Mouse (Mus musculus) gastrocnemius, postnatal 10 days (tissue): Measurements from ENCODE around the gene Gstp1. TPM values are rescaled to one million over a fixed set of nuclear protein-coding genes. Genes with fewer than 3 reads are reported as not detected.
"Not testable (repeated sequence)": the region's sequence is repeated elsewhere in the genome, so short reads cannot be mapped to it uniquely, and the experiment has no call there.

Source experiments
- DNase-seq: peaks from one replicate; pipeline ENCODE4 v3.0.0; 2021; ENCODE audit warnings: mixed read lengths
- total RNA-seq, 2 experiments: library from RNA; stranded (reverse); gene quantifications; 2 replicates each; pipeline ENCODE4 v1.2.3; 2021

Gene Gstp1
- total RNA-seq, 2 experiments from 2014 or later, result 220 to 231 TPM

DNA sequence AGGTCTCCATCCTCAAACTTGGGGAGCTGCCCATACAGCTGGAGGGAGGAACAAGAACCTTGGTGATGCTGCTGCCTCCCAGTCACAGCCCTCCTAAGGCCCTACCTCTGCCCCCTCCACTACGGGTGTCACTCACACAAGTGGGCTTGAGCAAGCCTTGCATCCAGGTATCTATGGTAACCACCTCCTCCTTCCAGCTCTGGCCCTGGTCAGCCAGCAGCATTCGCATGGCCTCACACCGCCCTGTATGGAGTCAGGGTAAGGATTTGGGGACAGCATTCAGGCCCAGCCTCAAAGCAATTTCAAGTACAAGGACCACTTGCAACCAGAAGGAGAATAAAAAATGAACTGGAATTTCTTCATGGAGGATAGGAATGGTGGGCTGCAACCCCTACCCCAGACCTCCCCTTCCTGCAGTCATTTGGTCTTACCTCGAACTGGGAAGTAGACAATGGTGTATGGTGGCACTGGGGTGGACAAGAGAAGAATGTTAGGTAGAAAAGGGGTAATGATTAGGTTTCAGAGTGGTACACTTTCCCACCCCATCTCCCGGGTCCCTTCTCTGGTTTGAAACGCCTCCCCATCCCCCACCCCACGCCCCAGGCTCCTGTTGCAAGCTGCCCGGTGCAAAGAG, 514 bp downstream of the Gstp1 start:
- DNase-seq, result not testable (repeated sequence)

DNA sequence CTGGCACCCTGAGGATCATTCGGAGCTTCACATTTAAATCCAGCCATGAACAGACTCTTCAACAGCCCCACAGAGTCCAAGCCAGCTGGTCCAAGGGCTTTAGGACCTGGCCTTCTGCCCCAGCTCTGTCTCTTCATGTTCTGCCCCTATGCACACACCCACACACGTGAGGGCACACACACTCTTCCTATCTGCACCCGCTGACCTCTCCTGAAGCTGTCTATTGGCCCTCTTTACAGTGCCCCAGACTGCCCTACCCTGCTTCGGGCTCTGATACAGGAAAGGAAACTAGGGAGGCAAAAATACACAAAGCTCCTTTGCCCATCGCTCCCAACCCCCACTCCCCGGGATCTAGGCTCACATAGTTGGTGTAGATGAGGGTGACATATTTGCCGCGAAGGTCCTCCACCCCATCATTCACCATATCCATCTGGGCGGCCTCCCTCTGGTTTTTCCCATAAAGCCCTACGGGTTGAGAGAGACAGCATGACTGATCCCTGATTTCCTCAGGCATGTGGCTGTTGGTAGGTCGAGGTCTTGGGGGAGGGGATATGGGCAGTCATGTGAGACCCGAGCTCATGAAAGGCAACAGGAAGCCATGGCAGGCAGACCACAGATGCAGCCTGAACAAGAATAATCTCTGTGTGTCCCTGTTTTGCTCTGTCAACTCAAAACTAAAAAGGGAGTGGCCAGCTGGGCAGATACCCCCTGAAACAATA, 1.3 kb downstream of the Gstp1 start:
- DNase-seq, result no peak

DNA sequence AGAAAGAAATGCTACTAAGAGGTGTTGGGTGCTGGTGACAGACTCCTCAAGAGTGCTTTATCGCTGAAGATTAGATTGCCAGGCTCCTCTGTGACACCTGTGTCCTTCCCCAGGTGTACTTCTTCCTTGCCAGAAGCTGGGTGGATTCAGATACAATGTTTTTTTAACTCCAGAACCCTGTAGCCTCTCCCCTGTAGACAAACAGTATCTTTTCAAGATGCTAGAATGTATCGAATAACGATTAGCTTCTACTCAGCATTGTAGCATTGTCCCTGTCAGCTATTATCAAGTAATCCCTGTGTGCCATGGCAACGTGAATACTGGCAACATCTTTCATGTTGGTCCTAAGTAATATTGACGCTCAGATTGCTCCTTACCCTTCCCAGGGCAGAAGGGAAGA, 4.0 kb downstream of the Gstp1 start:
- no peak for DNase-seq

DNA sequence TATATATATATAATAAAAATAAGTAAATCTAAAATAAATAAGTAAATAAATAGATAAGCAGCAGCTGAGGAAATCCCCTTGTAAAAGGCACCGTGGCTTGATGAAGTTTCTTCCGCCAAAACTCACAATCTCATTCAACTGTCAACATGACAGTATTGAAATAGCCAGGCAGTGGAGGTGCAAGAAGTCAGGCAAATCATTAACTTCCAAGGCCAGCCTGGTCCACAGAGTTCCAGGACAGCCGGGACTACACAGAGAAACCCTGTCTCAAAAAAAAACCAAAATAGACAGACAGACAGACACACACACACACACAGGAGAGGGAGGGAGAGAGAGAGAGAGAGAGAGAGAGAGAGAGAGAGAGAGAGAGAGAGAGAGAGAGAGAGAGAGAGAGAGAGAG, 4.5 kb downstream of the Gstp1 start:
- DNase-seq, result no peak

DNA sequence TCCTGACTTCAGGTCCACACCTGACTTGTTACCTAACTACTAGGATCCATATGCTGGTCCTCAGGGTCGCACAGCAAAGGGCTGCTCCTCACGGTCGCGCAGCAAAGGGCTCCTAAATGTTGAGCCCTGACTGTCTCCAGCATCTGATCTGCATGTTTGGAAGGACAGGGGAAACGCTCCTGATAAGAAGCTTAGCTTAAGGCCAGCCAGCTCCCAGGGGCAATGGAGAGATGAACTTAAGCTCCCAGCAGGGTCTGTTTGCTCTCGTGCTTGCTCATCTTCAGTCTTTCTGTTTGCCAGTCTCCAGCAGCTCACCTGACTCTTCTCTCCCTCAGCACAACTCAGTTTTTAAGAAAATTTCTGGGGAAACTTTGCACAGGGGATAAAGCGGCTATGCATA, 5.1 kb downstream of the Gstp1 start:
- no peak for DNase-seq

DNA sequence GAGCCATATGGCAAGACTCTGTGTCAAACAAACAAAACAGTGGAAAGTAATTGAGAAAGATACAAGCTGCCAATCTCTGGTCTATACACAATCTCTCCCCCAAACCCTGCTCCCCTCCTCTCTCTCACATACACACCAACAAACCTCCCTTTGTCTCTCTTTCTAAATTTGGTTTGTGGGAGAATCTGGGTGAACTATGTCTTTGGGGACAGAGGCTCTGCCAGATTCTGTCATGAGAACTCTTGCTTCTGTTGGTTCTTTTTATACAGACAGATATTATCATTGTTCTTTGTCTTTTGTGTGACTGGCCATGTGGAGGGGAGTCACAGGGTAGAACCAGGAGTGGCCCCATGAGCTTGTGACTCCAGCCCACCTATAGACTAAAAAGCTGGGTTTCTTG, 10.2 kb downstream of the Gstp1 start:
- DNase-seq, result no peak

DNA sequence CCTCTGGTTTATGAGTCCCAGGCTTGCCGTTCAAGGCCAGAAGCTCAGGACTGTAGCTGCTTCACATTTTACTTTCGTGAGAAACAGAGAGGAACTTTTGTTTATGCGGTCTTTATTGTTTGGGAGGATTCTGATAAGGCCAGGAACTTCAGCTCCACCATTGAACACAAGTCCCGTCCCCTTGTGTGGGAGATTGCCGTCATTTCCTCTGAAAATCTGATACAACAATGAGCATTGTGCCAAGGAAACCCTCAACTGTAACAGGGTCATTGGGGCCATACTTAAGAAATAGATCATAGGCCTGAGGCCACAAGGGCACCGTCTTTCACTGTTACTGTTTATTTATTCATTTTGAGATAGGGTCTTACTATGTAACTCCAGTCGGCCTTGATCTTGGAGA, 14.6 kb downstream of the Gstp1 start:
- DNase-seq, result no peak

DNA sequence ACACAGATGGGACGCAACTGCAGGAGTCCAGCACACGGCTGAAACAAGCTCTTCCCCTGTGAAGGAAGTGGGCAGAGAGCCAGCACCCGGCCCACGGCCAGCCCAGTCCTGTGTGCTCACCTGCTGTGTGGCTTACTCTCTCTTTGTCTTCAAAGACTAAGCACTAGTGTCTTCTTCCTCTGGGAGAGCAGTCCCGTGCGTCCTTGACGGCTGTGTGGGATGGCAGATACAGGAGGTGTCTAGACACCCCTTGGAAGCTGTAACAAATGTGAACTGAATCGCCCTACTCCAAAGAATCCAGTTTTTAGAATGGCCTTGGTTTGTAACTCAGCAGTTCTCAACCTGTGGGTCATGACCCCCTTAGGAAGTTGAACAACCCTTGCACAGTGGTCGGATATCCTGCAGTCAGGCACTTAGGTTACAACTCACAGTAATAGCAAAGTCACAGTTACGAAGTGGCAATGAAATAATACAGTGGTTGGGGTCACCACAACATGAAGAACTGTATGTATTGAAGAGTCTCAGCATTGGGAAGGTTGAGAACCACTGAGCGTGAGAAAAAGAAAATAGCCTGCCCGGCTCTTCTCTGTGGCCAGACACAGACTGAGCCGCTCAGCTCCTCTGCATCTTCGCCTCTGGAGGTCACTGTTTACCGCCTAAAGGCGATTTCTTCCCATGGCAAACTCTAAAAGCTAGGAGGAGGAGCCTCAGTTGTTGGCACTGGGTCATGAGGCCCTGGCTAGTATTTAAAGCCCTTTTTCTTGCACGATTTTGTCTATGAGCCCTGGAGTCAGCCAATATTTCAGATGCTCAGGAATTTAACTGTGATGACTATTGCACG, 18.8 kb downstream of the Gstp1 start:
- DNase-seq, result peak; percentile 75

DNA sequence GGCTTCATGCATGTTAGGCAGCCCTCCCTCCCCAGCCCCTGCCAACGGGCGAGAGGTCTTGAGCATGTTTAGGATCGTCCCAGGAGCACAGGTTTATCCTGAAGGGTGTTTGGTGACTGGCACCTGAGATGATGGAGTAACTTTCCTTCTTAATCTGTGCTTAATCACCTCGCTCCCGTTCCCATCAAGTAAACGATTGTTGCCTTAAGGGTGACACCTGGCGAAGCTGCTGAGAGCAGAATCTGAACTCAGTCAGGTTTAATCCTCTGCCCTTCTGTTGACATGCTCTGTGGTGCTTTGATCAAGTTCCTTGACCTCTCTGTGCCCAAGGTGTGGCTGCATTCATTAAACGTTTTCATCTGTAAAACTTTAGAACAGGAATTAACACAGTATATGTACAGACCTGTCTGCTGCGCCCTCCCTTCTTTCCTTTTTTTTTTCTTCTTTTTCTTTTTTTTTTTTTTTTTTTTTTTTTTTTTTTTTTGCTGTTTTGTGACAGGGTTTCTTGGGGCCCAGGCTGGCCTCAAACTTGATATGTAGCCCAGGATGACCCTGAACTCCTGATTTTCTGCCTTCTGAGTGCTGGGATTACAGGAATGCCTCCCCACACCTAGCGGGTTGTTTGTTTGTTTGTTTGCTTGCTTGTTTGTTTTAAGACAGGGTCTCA, 19.7 kb downstream of the Gstp1 start:
- DNase-seq, result no peak

DNA sequence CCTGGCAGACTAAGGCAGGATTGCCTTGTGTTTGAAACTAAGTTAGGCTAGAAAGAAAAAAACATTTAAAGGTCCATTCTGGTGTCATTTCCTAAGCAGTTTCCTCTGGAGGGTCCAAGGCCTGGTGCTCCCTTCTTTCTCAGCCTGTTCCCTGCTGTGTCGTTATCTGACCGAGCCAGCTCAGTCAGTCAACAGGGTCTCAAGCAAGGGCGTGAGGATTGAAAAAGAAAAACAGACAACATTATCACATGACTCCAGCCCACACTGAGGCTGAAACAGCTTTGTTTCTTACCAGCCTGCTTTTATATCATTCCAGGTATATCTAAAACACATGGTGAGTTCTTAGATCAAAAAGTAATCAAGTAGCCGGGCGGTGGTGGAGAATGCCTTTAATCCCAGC, 22.1 kb downstream of the Gstp1 start:
- no peak for DNase-seq

DNA sequence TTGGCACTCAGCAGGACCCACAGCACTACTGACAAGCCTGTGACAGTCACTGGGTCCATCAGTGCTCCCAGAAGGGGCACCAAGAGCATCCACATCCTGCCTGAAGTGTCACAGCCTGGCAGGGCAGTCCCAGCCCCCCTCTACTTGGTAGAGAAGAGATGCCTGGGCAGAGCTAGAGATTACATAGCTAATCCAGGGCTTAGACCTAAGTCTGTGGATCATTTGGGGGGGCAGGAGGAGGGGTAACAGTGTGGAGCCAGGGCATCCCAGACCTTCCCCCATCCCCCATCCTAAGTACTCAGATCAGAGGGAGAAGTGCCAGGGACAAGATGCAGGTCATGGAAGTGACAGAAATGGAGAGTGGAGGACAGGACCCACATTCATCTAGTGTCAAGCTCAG, 23.0 kb downstream of the Gstp1 start:
- DNase-seq, result no peak

DNA sequence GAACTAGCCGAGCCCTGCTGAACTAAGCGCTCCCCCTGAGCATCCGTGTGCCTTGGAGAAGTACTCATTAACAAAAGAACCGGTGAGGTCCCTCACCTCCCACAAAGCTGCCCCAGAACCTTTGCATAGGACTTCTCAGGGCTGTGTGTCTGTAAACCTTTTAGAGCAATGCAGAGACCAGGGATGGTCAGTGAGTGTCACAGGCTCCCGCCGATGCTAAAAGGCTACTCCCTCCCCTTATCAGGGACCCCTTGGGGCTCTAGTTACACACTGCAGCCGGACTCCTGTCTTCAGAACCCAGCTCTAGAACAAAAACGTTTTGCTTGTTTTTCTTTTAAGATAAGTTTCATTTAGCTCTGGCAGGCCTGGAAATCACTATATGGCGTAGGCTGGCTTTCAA, 24.7 kb downstream of the Gstp1 start:
- DNase-seq, result no peak

DNA sequence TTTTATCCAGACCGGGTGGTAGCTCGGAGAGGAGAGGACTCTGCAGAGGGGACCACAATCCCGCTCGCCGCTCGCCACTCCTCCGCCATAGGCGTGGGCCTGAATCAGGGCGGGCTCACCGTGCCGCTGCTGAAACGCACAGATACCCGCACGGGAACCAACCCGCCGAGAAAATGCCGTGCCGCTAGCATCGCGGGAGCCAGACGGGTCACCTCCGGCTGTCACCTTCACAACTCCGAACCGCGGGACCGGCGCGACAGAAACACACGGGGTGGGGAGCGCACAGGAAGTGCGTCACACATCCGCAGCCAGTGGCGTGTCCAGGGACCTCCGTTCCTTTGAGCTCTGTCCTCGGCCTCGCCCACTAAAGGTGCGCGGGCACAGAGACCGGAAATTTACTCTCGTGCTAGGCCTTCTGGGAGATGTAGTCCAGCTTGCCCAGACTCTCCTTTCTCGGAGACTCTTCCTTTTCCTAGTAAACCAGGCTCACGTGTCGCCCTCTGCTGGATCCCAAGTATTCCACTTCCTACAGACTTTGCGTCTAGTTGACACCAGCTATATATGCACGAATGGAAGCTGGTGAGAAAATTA, 25.3 kb downstream of the Gstp1 start, which contains the start of gene Ndufv1:
Gene Ndufv1 (minus strand): TSS at position 375 of the 591 bp plus-strand sequence.
- peak; percentile 89 for DNase-seq

DNA sequence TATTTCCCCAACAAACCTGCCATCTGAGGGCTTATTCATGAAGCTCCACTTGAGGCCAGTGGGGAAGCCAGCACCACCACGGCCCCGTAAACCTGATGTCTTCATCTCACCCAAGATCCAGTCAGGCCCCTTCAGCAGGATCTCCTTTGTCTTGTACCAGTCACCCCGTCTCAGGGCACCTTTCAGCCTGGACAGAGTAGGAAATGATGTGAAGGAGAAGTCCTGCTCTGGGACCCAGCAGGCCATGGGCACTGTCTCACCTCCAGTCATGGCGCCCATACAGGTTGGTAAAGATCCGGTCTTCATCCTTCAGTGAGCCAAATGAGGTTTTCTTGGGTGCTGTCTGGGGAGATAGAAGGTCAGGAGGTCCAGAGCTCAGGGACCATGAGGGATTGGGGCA, 26.7 kb downstream of the Gstp1 start:
- DNase-seq, result no peak

DNA sequence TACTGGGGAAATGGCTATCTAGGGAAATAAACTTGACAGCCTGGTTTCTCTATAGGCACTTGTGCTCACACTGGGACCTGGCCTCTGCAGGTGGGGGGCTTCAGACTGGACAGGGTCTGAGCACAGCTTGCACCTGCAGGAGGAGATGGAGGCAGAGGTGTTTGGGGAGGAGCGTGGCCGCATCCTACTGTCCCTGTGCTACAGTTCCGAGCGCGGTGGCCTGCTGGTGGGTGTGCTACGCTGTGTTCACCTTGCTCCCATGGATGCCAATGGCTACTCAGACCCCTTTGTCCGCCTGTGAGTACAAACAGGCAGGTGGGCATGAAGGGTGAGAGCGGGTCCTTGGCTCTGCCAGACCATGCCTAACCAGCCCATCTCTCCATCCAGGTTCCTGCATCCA, 31.8 kb downstream of the Gstp1 start:
- no peak for DNase-seq

DNA sequence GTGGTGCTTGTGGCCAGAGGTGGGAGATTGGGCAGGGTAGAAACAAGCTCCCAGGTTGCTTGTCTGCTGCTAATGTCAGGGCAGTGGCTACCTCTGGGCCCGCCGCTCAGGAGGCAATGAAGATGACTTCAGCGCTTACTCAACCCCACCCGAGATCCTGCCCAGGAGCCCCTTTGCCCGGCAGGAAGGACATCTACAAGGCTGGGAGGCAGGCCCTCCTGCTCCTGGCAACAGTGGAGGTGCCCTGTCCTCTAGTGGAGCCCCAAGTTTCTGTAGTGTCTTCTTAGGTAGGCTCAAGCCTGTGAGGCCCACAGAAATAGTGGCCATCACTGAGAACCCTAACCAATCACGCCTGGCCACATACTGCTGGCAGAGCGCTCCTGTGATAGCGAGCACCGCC, 32.7 kb downstream of the Gstp1 start:
- DNase-seq, result no peak

DNA sequence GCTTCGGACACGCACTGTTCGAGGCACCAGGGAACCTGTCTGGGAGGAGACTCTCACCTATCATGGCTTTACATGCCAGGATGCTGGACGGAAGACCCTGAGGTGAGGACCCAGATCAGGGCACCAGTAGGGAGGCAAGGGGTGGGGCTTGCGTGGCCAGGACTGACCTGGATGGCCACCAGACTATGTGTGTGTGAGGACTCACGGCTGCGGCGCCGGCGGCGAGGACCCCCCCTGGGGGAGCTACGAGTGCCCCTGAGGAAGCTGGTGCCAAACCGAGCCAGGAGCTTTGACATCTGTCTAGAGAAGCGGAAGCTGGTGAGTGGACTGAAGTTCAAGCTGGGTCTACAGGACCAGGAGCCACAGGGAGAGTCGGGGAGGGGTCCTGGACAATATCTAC, 33.5 kb downstream of the Gstp1 start:
- DNase-seq, result no peak

DNA sequence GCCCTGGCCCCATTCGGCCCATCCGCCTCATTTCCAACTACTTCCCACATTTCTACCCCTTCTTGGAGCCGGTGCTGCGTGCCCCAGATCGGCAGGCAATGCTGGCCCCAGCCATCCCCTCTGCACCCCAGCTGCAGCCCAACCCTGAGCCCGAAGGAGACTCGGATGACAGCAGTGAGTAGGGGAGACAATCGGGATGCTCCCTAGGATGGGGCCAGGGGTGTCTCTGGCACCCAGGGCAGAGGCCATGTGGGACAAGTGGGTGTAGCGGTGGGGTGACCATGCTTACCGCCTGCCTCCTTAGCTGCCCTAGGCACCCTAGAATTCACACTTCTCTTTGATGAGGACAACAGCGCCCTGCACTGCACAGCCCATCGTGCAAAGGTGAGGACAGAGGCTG, 34.1 kb downstream of the Gstp1 start:
- DNase-seq, result no peak

DNA sequence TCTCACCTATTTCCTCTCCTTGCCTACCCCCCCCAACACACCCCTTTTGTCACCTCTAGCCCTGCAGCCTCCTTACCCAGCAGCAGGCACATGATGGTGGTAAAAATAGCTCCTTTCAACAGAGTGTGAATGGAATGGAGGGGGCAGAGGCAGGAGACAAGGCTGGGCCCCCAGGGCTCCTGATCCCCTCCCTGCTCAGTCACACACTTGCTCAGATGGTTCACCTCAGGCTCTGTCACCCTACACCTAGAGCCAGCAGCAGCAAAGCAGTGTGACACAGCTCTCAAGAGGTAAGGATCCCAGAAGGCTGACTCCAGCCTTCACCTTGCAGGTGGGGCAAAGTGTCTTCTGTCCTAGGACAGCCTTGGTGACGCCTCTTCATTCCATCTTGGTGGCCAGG, 34.7 kb downstream of the Gstp1 start, which contains the start of gene Doc2g:
Gene Doc2g (plus strand): TSS at position 202 of the 400 bp plus-strand sequence.
- no peak for DNase-seq

DNA sequence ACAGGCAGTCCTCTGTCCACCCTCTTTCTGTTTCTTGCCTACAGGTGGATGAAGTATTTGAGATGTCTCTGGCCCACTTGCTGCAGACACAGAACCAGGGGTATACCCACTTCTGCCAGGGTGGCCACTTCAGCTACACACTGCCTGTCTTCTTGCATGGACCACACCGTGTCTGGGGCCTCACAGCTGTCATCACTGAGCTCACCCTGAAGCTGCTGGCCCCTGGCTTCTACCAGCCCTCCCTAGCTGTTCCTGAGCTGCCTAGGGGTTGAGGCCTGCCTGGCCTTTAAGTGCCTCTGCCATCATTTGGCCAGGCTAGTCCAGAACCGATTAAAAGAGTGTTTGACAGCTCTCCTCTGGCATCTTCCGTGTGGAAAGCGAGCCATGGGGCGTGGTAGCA, 36.0 kb downstream of the Gstp1 start:
- DNase-seq, result no peak

DNA sequence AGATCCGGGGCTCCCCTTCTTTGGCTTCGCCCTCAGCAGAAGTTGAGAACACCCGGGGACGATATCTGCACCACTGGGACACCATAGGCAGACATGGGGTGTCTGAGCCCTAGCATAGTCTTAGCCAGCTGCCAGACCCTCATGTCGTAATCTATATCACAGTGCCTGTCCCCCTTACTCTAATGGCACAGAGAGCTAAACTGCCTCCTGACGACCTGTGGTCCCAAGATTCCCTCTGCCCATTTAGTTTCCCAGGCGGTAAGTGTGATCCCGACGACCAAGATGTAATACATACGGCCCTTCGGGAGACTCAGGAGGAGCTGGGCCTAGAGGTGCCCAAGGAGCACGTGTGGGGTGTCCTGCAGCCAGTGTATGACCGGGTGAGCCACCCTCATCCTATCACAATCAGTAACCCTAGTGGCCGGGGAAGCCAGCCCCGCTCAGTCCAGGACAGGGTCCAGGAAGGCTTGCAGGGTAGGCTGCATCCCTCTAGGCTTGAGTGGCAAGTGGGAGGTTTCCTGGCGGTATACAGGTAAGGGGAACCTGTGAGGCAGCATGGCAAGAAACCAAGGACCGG, 36.7 kb downstream of the Gstp1 start:
- DNase-seq, result no peak
